Mouse (Mus musculus): ENCODE measurements around the gene Fhod1.

- TF ChIP-seq CTCF (IDR thresholded peaks at IDR 0.05; ENCODE audit: borderline replicate concordance, control insufficient read depth, extremely low read depth, insufficient read depth, low read length, poor library complexity) (no peak), POLR2A (IDR thresholded peaks at IDR 0.05; ENCODE audit: control insufficient read depth, extremely low read depth, insufficient read depth, low read length, poor library complexity) (peak; percentile 82)
Observed at GRCm38 (mm10) chr8:105297511-105298192, 50.1 kb downstream of the Fhod1 start, which contains the start of gene E2f4.

Data from thymus, adult 2 months (tissue).